Mouse (Mus musculus) liver, embryonic 14.5 days (tissue): ENCODE data around the gene Bspry.

ENCODE experiments used
- CTCF ChIP-seq: IDR thresholded peaks from 2 replicates; pipeline ENCODE4 v1.5.1; 2016; ENCODE audit warnings: antibody characterized with exemption, low read depth, control low read depth
- EP300 ChIP-seq: IDR thresholded peaks from 2 replicates; pipeline ENCODE4 v1.6.1; 2016; ENCODE audit warnings: antibody characterized with exemption, low read depth

GRCm38 (mm10) chr4:62484928-62485327 lies 5.1 kb downstream of the Bspry start:
- no peak for TF ChIP-seq CTCF
- no peak for TF ChIP-seq EP300
